Mouse (Mus musculus) liver, adult 10 weeks (tissue): ENCODE data around the gene Btbd35f6. TPM values are rescaled to one million over a fixed set of nuclear protein-coding genes. Genes with fewer than 3 reads are reported as not detected.

Source experiments
- polyA plus RNA-seq: library from polyadenylated mRNA; stranded (reverse); fragments of 350-450 nt; fragmentation: Illumina TruSeq; extraction: RNeasy Lipid Tissue Mini Kit (QIAGEN cat#74804); gene quantifications from one replicate; pipeline ENCODE4 v1.2.3, GENCODE M21; 2014; ENCODE audit warnings: low read depth, low replicate concordance

Gene Btbd35f6
- not detected for polyA plus RNA-seq

DNA sequence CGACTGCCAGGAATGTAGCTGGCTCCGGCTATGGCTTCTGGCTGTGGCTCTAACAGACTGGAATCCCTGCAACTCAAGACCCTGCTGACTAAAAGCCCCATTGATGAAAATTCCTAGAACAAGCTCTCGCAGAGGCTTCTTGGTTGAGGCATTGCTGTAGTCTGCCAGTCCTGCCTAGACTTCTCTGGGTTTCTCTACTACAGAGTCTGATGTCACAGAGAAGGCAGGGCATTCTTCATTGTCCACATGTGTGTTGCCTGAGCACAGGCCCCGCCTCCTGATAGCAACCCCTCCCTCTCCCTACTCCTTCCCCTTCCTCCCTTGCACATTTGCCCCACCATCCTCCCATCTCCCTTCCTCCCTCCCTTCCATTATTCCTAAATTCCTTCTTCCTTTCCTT, at the start of gene Btbd35f6:
Gene Btbd35f6, minus strand, starts transcription at position 101 of the 400 bp plus-strand sequence.

DNA sequence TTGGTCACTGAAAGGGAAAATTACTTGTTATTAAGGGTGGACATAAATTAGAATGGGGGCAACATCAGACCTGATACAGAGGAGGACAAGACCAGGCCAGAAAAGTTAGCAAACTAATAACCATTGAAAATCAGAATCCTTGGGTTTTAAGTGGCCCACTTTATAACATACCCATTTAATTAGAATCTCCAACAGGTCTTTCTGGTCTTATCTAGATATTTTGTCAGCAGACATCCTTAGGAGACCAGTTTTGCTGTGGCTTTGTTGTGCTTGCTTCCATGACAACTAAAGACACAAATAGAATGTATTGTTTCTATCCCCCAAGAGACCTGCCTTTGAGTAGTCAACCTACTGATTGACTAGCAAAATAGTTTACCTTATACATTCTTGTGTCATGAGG, 30.4 kb upstream of the Btbd35f6 start, which contains the start of gene Gm21870:
Gene Gm21870, minus strand, starts transcription at position 101 of the 400 bp plus-strand sequence.

Other genes starting within 250 kb of the Btbd35f6 start
- gene Gm21870, start 30.3 kb upstream of the Btbd35f6 start, polyA plus RNA-seq = not detected
- gene Btbd35f9, start 205.0 kb upstream of the Btbd35f6 start, polyA plus RNA-seq = not detected